Mouse (Mus musculus): ENCODE measurements around the gene Dock6. TPM values are rescaled to one million over a fixed set of nuclear protein-coding genes. Genes with fewer than 3 reads are reported as not detected.
"Not testable (repeated sequence)": the region's sequence is repeated elsewhere in the genome, so short reads cannot be mapped to it uniquely, and the experiment has no call there.

The Dock6 gene
- polyA plus RNA-seq, 1 experiment, result 30.8 TPM

GRCm38 (mm10) chr9:21784517-21785307, 67.7 kb downstream of the Dock6 start:
- Histone ChIP-seq H3K4me3 (ENCODE audit: control insufficient read depth, insufficient read depth, low read length) (no peak overlapping the region), H3K4me1 (replicated peaks; ENCODE audit: control insufficient read depth, insufficient read depth, low read length) (no peaks in the 10 kb centered on the region), H3K27me3 (ENCODE audit: control insufficient read depth, insufficient read depth, low read length) (no peaks in the 10 kb centered on the region), H3K27ac (ENCODE audit: control insufficient read depth, insufficient read depth, low read length) (no peak overlapping the region), H3K36me3 (ENCODE audit: control insufficient read depth, insufficient read depth, low read length) (no peaks in the 10 kb centered on the region)
- TF ChIP-seq POLR2A (IDR thresholded peaks at IDR 0.05; ENCODE audit: control insufficient read depth, extremely low read depth, insufficient read depth, low read length, poor library complexity) (no peak), CTCF (IDR thresholded peaks at IDR 0.05; ENCODE audit: borderline replicate concordance, control insufficient read depth, extremely low read depth, insufficient read depth, low read length, poor library complexity) (no peak)
- DNase-seq, result no peak
- 86% methylated on average over 7 of the region's 7 CpGs for WGBS

DNA sequence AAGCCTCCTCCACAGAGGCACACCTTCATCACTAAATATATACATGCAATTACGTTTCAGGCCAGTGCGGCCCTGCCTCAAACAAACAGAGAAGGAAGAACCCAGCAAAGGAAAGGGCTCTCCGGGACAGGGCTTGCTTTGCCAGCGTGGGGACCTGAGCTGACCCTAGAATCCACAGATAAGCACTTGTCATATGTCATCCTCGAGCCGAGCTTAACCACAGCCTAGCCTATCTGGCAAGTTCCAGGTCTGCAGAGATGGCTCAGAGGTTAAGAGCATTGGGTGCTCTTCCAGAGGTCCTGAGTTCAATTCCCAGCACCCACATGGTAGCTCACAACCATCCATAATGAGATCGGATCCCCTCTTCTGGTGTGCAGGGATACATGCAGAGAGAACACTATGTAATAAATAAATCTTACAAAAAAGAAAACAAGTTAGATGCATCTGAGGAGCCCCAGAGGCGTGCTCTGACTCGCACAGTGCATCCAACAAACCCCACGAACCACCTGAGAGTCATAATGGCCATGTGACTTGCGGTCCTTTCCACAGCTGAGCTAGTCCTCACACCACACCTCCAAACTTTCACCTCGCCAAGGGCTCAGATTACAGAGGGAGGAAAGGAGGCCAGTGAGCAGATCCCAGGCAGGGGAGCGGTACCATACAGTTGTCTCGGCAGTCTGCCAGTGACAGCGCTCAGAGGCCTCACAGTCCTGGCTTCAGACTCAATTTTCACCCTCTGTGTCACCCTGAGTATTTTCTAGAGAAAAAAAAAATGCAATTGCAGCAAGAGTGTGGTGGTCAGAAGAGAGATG, 70.6 kb downstream of the Dock6 start:
- H3K36me3 ChIP-seq (ENCODE audit: control insufficient read depth, insufficient read depth, low read length), result no peaks in the 10 kb centered on the region
- no peak overlapping the region for H3K4me3 ChIP-seq (ENCODE audit: control insufficient read depth, insufficient read depth, low read length)

DNA sequence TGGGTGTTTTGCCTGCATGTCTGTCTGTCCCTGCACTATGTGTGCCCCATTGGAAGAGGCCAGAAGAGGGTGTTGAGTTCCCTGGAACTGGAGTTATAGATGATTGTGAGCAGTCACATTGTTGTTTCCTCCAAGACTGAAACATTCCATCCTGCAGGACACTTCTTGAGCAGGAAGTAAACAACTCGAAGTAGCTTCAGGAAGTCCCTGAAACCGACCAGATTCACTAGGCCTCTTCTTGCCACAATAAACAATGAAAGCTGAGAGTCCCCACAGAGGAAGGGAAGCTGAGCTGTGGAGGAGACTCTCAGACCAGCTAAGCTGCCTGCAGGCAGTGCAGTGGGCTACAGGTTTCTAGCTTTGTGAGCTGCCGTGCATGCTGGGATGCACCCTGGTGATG, 74.7 kb downstream of the Dock6 start:
- no peaks in the 10 kb centered on the region for H3K4me1 ChIP-seq (replicated peaks; ENCODE audit: control insufficient read depth, insufficient read depth, low read length)
- H3K36me3 ChIP-seq (ENCODE audit: control insufficient read depth, insufficient read depth, low read length), result no peaks in the 10 kb centered on the region
- no peak overlapping the region for H3K4me3 ChIP-seq (ENCODE audit: control insufficient read depth, insufficient read depth, low read length)
- WGBS, result 88% methylated on average over 3 of the region's 3 CpGs
- TF ChIP-seq CTCF (IDR thresholded peaks at IDR 0.05; ENCODE audit: borderline replicate concordance, control insufficient read depth, extremely low read depth, insufficient read depth, low read length, poor library complexity) (no peak), POLR2A (IDR thresholded peaks at IDR 0.05; ENCODE audit: control insufficient read depth, extremely low read depth, insufficient read depth, low read length, poor library complexity) (no peak)
- no peaks in the 10 kb centered on the region for H3K27me3 ChIP-seq (ENCODE audit: control insufficient read depth, insufficient read depth, low read length)
- no peak overlapping the region for H3K27ac ChIP-seq (ENCODE audit: control insufficient read depth, insufficient read depth, low read length)
- DNase-seq, result no peak

More for the DNA sequence above, 70.6 kb downstream of the Dock6 start:
- TF ChIP-seq POLR2A (IDR thresholded peaks at IDR 0.05; ENCODE audit: control insufficient read depth, extremely low read depth, insufficient read depth, low read length, poor library complexity) (no peak), CTCF (IDR thresholded peaks at IDR 0.05; ENCODE audit: borderline replicate concordance, control insufficient read depth, extremely low read depth, insufficient read depth, low read length, poor library complexity) (no peak)
- Histone ChIP-seq H3K4me1 (replicated peaks; ENCODE audit: control insufficient read depth, insufficient read depth, low read length) (no peaks in the 10 kb centered on the region), H3K27me3 (ENCODE audit: control insufficient read depth, insufficient read depth, low read length) (no peaks in the 10 kb centered on the region), H3K27ac (ENCODE audit: control insufficient read depth, insufficient read depth, low read length) (no peak overlapping the region; the same call in 1 of the 2 replicates)
- 91% methylated on average over 15 of the region's 15 CpGs for WGBS
- no peak for DNase-seq

DNA sequence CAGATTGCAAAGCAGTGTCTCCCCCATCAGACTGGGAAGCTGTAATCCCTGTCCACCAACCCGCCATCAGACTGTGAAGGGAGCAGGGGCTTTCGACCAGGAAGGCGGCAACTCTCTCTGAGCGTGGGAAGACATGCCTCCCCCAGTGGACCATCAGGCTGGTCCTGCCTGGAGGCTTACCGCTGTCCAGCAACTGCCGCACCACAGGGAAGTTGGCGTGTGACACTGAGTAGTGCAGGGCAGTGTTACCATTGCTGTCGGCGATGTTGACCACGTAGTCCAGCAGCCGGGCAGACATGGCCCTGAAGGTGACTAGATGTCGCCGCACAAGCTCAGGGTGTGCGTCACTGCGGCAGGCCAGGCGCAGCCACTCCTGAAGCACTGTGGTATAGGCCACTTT, 78.1 kb downstream of the Dock6 start:
- DNase-seq, result no peak
- WGBS, result 91% methylated on average over 16 of the region's 16 CpGs
- no peak for TF ChIP-seq CTCF (IDR thresholded peaks at IDR 0.05; ENCODE audit: borderline replicate concordance, control insufficient read depth, extremely low read depth, insufficient read depth, low read length, poor library complexity)
- TF ChIP-seq POLR2A (IDR thresholded peaks at IDR 0.05; ENCODE audit: control insufficient read depth, extremely low read depth, insufficient read depth, low read length, poor library complexity), result no peak

GRCm38 (mm10) chr9:21773396-21773795, 79.0 kb downstream of the Dock6 start:
- H3K4me1 ChIP-seq (replicated peaks; ENCODE audit: control insufficient read depth, insufficient read depth, low read length); DNase-seq; H3K4me3 ChIP-seq (ENCODE audit: control insufficient read depth, insufficient read depth, low read length); H3K36me3 ChIP-seq (ENCODE audit: control insufficient read depth, insufficient read depth, low read length); H3K27me3 ChIP-seq (ENCODE audit: control insufficient read depth, insufficient read depth, low read length); H3K27ac ChIP-seq (ENCODE audit: control insufficient read depth, insufficient read depth, low read length): not testable (repeated sequence)
- 93% methylated on average over 5 of the region's 5 CpGs for WGBS

More for the DNA sequence above, 78.1 kb downstream of the Dock6 start:
- H3K36me3 ChIP-seq (ENCODE audit: control insufficient read depth, insufficient read depth, low read length), result no peaks in the 10 kb centered on the region
- no peak overlapping the region for H3K27ac ChIP-seq (ENCODE audit: control insufficient read depth, insufficient read depth, low read length)
- H3K27me3 ChIP-seq (ENCODE audit: control insufficient read depth, insufficient read depth, low read length), result no peaks in the 10 kb centered on the region
- H3K4me1 ChIP-seq (replicated peaks; ENCODE audit: control insufficient read depth, insufficient read depth, low read length), result no peaks in the 10 kb centered on the region
- H3K4me3 ChIP-seq (ENCODE audit: control insufficient read depth, insufficient read depth, low read length), result no peak overlapping the region

GRCm38 (mm10) chr9:21769558-21770183, 82.8 kb downstream of the Dock6 start:
- no peak for DNase-seq
- Histone ChIP-seq H3K4me3 (ENCODE audit: control insufficient read depth, insufficient read depth, low read length) (no peak overlapping the region), H3K27ac (ENCODE audit: control insufficient read depth, insufficient read depth, low read length) (no peak overlapping the region), H3K36me3 (ENCODE audit: control insufficient read depth, insufficient read depth, low read length) (no peaks in the 10 kb centered on the region), H3K4me1 (replicated peaks; ENCODE audit: control insufficient read depth, insufficient read depth, low read length) (no peaks in the 10 kb centered on the region), H3K27me3 (ENCODE audit: control insufficient read depth, insufficient read depth, low read length) (no peaks in the 10 kb centered on the region)
- 94% methylated on average over 26 of the region's 26 CpGs for WGBS
- no peak for TF ChIP-seq CTCF (IDR thresholded peaks at IDR 0.05; ENCODE audit: borderline replicate concordance, control insufficient read depth, extremely low read depth, insufficient read depth, low read length, poor library complexity)
- no peak for TF ChIP-seq POLR2A (IDR thresholded peaks at IDR 0.05; ENCODE audit: control insufficient read depth, extremely low read depth, insufficient read depth, low read length, poor library complexity)

Data from thymus, adult 2 months (tissue).